Mouse (Mus musculus): ENCODE results near the gene Syne2. TPM values are rescaled to one million over a fixed set of nuclear protein-coding genes. Genes with fewer than 3 reads are reported as not detected.
A peak's percentile ranks its signal among the peaks of the same experiment; 100 is the strongest.

Syne2 gene
- polyA plus RNA-seq, 1 experiment from 2014 or later, result 61.4 TPM

- Histone ChIP-seq H3K4me3 (ENCODE audit: low read depth, low read length) (no peak overlapping the region), H3K4me2 (ENCODE audit: low read depth) (no peak overlapping the region), H3K27ac (ENCODE audit: low read depth, low read length) (no peak overlapping the region), H3K9ac (ENCODE audit: low read length) (no peak overlapping the region), H3K27me3 (ENCODE audit: control insufficient read depth, insufficient read depth, low read length) (no peaks in the 10 kb centered on the region), H3K36me3 (ENCODE audit: control insufficient read depth, insufficient read depth, low read length) (no peaks in the 10 kb centered on the region; the same call in 1 of the 2 replicates), H3K4me1 (ENCODE audit: control insufficient read depth, insufficient read depth, low read length) (no peaks in the 10 kb centered on the region), H3K9me3 (ENCODE audit: control insufficient read depth, low read length) (no peaks in the 10 kb centered on the region)
- no peak for DNase-seq (ENCODE audit: low spot score)
- WGBS, result 79% methylated on average over 3 of the region's 3 CpGs
- ATAC-seq (ENCODE audit: insufficient read depth, low FRiP score, low TSS enrichment), result no peak
These were observed 230.0 kb downstream of the Syne2 start for GRCm38 (mm10) chr12:76047921-76048320.

DNA sequence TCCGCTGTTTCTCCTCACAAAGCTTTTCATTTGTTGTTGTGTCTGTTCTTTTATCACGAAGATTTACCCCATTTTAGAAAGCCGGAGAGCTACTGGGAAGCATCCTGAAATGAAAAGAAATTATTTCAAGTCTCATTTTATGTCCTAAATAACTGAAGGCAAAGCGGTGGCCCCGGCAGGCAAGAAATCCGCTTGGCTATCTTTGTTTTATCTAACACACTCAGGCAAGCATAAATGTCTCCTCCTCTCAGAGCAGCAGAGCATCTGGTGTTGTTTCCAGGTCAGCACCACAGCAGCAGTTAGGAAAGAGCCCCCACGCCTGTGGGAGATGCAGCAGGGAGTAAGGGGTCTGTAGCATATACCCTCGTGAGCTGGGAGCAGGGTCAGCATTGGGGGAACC lies 230.7 kb downstream of the Syne2 start:
- H3K27ac ChIP-seq (ENCODE audit: low read depth, low read length), result no peak overlapping the region
- H3K9ac ChIP-seq (ENCODE audit: low read length), result no peak overlapping the region

DNA sequence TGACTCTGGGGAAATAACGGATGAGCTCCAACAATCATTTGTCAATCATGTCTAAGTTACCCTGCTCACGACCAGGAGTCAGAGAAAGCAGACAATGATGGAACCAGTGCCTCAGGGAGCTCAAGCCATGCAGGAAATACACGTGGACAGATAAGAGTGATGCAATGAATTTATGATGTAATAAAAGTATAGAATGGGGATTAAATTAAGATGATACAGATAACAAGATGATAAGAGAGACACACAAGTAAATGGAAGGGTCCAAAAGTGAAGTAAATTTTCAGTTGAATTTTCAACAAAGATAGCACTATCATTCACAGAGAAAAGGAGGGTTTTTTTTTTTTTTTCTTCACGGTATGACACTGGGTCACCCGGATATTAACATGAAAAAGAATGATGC lies 231.4 kb downstream of the Syne2 start:
- Histone ChIP-seq H3K4me1 (ENCODE audit: control insufficient read depth, insufficient read depth, low read length) (no peaks in the 10 kb centered on the region), H3K27ac (ENCODE audit: low read depth, low read length) (no peak overlapping the region), H3K27me3 (ENCODE audit: control insufficient read depth, insufficient read depth, low read length) (no peaks in the 10 kb centered on the region), H3K4me2 (ENCODE audit: low read depth) (no peak overlapping the region), H3K9ac (ENCODE audit: low read length) (no peak overlapping the region), H3K4me3 (ENCODE audit: low read depth, low read length) (no peak overlapping the region), H3K9me3 (ENCODE audit: control insufficient read depth, low read length) (no peaks in the 10 kb centered on the region), H3K36me3 (ENCODE audit: control insufficient read depth, insufficient read depth, low read length) (no peaks in the 10 kb centered on the region; the same call in 1 of the 2 replicates)
- WGBS, result 81% methylated on average over 5 of the region's 5 CpGs
- DNase-seq (ENCODE audit: low spot score) (no peak), ATAC-seq (ENCODE audit: insufficient read depth, low FRiP score, low TSS enrichment) (no peak)

More for the DNA sequence above, 230.7 kb downstream of the Syne2 start:
- WGBS, result 88% methylated on average over 8 of the region's 8 CpGs
- ATAC-seq (ENCODE audit: insufficient read depth, low FRiP score, low TSS enrichment), result no peak
- H3K36me3 ChIP-seq (ENCODE audit: control insufficient read depth, insufficient read depth, low read length), result no peaks in the 10 kb centered on the region; the same call in 1 of the 2 replicates
- no peak overlapping the region for H3K4me2 ChIP-seq (ENCODE audit: low read depth)
- no peaks in the 10 kb centered on the region for H3K27me3 ChIP-seq (ENCODE audit: control insufficient read depth, insufficient read depth, low read length)
- no peaks in the 10 kb centered on the region for H3K9me3 ChIP-seq (ENCODE audit: control insufficient read depth, low read length)
- H3K4me3 ChIP-seq (ENCODE audit: low read depth, low read length), result no peak overlapping the region
- H3K4me1 ChIP-seq (ENCODE audit: control insufficient read depth, insufficient read depth, low read length), result no peaks in the 10 kb centered on the region
- DNase-seq (ENCODE audit: low spot score), result no peak

GRCm38 (mm10) chr12:76051879-76052278 lies 233.9 kb downstream of the Syne2 start:
- Histone ChIP-seq H3K4me1 (ENCODE audit: control insufficient read depth, insufficient read depth, low read length) (no peaks in the 10 kb centered on the region), H3K36me3 (ENCODE audit: control insufficient read depth, insufficient read depth, low read length) (peaks cover 4% of the 10 kb centered on the region), H3K27ac (ENCODE audit: low read depth, low read length) (no peak overlapping the region), H3K9me3 (ENCODE audit: control insufficient read depth, low read length) (no peaks in the 10 kb centered on the region), H3K4me3 (ENCODE audit: low read depth, low read length) (no peak overlapping the region), H3K9ac (ENCODE audit: low read length) (no peak overlapping the region), H3K4me2 (ENCODE audit: low read depth) (no peak overlapping the region), H3K27me3 (ENCODE audit: control insufficient read depth, insufficient read depth, low read length) (no peaks in the 10 kb centered on the region)
- WGBS, result 90% methylated on average over 9 of the region's 9 CpGs
- DNase-seq (ENCODE audit: low spot score) (no peak), ATAC-seq (ENCODE audit: insufficient read depth, low FRiP score, low TSS enrichment) (no peak)

GRCm38 (mm10) chr12:76054653-76055052 lies 236.7 kb downstream of the Syne2 start:
- Histone ChIP-seq H3K4me3 (ENCODE audit: low read depth, low read length) (no peak overlapping the region), H3K9ac (ENCODE audit: low read length) (no peak overlapping the region), H3K4me2 (ENCODE audit: low read depth) (no peak overlapping the region), H3K4me1 (ENCODE audit: control insufficient read depth, insufficient read depth, low read length) (no peaks in the 10 kb centered on the region), H3K9me3 (ENCODE audit: control insufficient read depth, low read length) (no peaks in the 10 kb centered on the region), H3K27ac (ENCODE audit: low read depth, low read length) (no peak overlapping the region), H3K36me3 (ENCODE audit: control insufficient read depth, insufficient read depth, low read length) (peaks cover 6% of the 10 kb centered on the region), H3K27me3 (ENCODE audit: control insufficient read depth, insufficient read depth, low read length) (no peaks in the 10 kb centered on the region)
- DNase-seq (ENCODE audit: low spot score) (no peak), ATAC-seq (ENCODE audit: insufficient read depth, low FRiP score, low TSS enrichment) (no peak)
- WGBS, result 93% methylated on average over 9 of the region's 9 CpGs

GRCm38 (mm10) chr12:76063001-76063400 lies 245.1 kb downstream of the Syne2 start:
- 94% methylated on average over 4 of the region's 4 CpGs for WGBS
- H3K9ac ChIP-seq (ENCODE audit: low read length), result no peak overlapping the region
- H3K27ac ChIP-seq (ENCODE audit: low read depth, low read length), result no peak overlapping the region
- no peak overlapping the region for H3K4me2 ChIP-seq (ENCODE audit: low read depth)
- H3K9me3 ChIP-seq (ENCODE audit: control insufficient read depth, low read length), result no peaks in the 10 kb centered on the region
- no peaks in the 10 kb centered on the region for H3K27me3 ChIP-seq (ENCODE audit: control insufficient read depth, insufficient read depth, low read length)
- no peak overlapping the region for H3K4me3 ChIP-seq (ENCODE audit: low read depth, low read length)
- ATAC-seq (ENCODE audit: insufficient read depth, low FRiP score, low TSS enrichment) (no peak), DNase-seq (ENCODE audit: low spot score) (no peak)
- no peaks in the 10 kb centered on the region for H3K4me1 ChIP-seq (ENCODE audit: control insufficient read depth, insufficient read depth, low read length)
- peaks cover 7% of the 10 kb centered on the region; the same call in 1 of the 2 replicates for H3K36me3 ChIP-seq (ENCODE audit: control insufficient read depth, insufficient read depth, low read length)

- no peak overlapping the region for H3K9ac ChIP-seq (ENCODE audit: low read length)
- H3K9me3 ChIP-seq (ENCODE audit: control insufficient read depth, low read length), result no peaks in the 10 kb centered on the region
- ATAC-seq (ENCODE audit: insufficient read depth, low FRiP score, low TSS enrichment) (no peak), DNase-seq (ENCODE audit: low spot score) (no peak)
- no peaks in the 10 kb centered on the region for H3K27me3 ChIP-seq (ENCODE audit: control insufficient read depth, insufficient read depth, low read length)
- no peak overlapping the region for H3K27ac ChIP-seq (ENCODE audit: low read depth, low read length)
- no peak overlapping the region for H3K4me3 ChIP-seq (ENCODE audit: low read depth, low read length)
- peaks cover 6% of the 10 kb centered on the region; the same call in 1 of the 2 replicates for H3K4me1 ChIP-seq (ENCODE audit: control insufficient read depth, insufficient read depth, low read length)
- 88% methylated on average over 5 of the region's 5 CpGs for WGBS
- peaks cover 4% of the 10 kb centered on the region for H3K36me3 ChIP-seq (ENCODE audit: control insufficient read depth, insufficient read depth, low read length)
- no peak overlapping the region for H3K4me2 ChIP-seq (ENCODE audit: low read depth)
These were observed 252.5 kb downstream of the Syne2 start for GRCm38 (mm10) chr12:76070386-76070785.

GRCm38 (mm10) chr12:76071935-76072849 lies 254.3 kb downstream of the Syne2 start:
- Histone ChIP-seq H3K27ac (ENCODE audit: low read depth, low read length) (0 out of 2 replicates have a peak overlapping the region, but pooled peaks have one; percentile 9), H3K4me1 (ENCODE audit: control insufficient read depth, insufficient read depth, low read length) (peaks cover 6% of the 10 kb centered on the region; the same call in 1 of the 2 replicates), H3K36me3 (ENCODE audit: control insufficient read depth, insufficient read depth, low read length) (peaks cover 4% of the 10 kb centered on the region; the same call in 1 of the 2 replicates), H3K4me2 (ENCODE audit: low read depth) (peak overlapping the region; percentile 30), H3K9me3 (ENCODE audit: control insufficient read depth, low read length) (no peaks in the 10 kb centered on the region), H3K9ac (ENCODE audit: low read length) (peak overlapping the region; percentile 50), H3K4me3 (ENCODE audit: low read depth, low read length) (peak overlapping the region; percentile 28), H3K27me3 (ENCODE audit: control insufficient read depth, insufficient read depth, low read length) (no peaks in the 10 kb centered on the region)
- WGBS, result 6% methylated on average over 19 of the region's 19 CpGs
- no peak for ATAC-seq (ENCODE audit: insufficient read depth, low FRiP score, low TSS enrichment)
- DNase-seq (ENCODE audit: low spot score), result peak; percentile 61

All from neural tube, embryonic 11.5 days (tissue).